Mouse (Mus musculus): ENCODE results near the gene Ddx52.

DNA sequence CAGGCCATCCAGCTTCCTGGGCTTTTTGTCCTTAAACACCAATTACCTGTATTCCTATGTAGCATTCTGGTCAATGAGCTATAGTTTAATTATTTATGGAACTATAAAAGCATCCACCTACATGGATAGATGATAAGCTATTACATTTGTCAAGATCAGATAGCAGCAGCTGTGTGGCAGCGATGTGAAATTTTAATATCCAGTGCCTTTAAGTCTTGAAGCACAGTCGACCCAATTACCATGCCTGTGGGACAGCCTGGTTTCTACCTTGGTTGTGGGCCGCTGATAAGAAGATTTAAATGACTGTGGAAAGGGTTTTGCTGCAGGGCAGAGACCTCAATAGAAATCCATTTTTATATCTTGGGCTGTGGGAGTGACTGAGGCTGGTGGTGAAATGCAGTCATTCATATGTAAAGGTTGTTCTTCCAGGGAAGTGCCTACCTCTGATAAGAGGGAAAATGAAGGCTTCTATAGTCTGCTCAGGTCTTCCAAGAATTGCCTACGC lies 57.6 kb downstream of the Ddx52 start:
- no peak for TF ChIP-seq CTCF (IDR thresholded peaks at IDR 0.05)
- TF ChIP-seq EP300 (IDR thresholded peaks at IDR 0.05): no peak
